Mouse (Mus musculus): Measurements from ENCODE around the gene Cnnm3.

GRCm38 (mm10) chr1:36483825-36484224 is 27.8 kb upstream of the Cnnm3 start:
- TF ChIP-seq CTCF (IDR thresholded peaks at IDR 0.05; ENCODE audit: control insufficient read depth, insufficient read depth, low read length) = no peak
- no peak for TF ChIP-seq POLR2A (IDR thresholded peaks at IDR 0.05; ENCODE audit: borderline replicate concordance, control insufficient read depth, low read depth, low read length)
